Mouse (Mus musculus): ENCODE measurements at regions not wholly inside any gene's neighbourhood (a gene's known extent, or its start where the extent isn't known, plus 50 kb on each side); places are given as distances from the start of the nearest gene placed in this dataset.

DNA sequence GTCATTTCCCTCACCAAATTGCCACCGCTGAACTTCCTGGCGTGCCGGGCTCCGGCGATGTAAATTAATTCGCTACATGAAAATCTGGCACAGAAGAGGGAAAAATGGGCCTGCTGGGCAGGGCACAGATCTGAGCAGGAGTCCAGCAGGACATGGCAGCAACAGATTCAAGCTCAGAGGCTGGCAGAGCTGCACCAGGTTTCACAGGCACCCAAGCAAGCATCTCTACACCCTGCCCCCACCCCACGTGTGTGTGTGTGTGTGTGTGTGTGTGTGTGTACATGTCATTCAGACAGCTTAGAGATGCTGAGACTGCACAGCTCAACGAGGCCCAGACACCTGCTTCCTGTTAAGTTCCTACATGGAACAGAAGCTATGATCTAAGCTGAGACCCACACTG is 68.3 kb upstream of the Trp53i11 start:
- TF ChIP-seq CTCF (IDR thresholded peaks at IDR 0.05; ENCODE audit: borderline replicate concordance, insufficient read depth, low read depth, low read length) (no peak), POLR2A (IDR thresholded peaks at IDR 0.05; ENCODE audit: borderline replicate concordance, insufficient read depth, low read length) (no peak)
